ENCODE assay signal across 9 mouse cellular contexts in the genomic region with DNA sequence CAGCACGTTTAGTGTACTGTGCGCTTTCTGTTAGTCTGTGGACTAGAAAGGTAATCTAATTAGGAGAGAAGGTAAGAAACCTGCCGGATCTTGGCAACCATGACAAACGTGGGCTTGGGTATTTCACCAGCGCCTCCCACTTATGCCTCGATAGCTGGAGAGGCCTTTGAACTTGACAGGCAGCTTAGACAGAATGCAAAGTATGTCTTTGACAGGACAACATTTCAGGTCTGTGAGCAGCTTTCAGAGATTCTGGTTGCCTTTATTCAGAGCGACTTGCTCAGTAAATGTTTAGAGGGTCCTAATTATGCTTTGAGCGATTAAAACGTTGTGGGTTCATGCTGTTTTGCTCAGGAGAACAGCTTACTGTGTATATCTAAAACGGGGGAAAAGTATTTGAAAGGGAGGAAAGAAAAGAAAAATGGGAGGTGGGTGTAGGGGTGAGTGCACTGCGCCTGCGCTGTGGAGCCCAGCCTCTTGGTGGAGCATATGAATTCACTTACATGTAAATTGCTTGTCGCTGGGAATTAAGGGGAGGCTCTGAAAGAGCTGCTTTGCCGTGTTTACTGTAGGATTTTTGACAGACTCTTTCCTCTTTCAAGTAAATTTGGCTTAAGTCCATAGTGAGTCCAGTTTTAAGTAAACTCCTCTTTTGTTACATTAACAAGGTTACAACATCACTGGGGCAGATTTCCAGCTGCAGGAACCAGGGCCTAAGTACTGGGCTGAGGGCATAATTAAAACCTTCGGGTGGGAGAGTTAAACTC.
A peak's percentile ranks its signal among the peaks of the same experiment; 100 is the strongest.
DNase-seq lines count a peak whose midpoint lies in the region; ATAC-seq lines count a peak whose summit lies in the region.
"Had no signal": no experiment of that assay in that cellular context is flagged by ENCODE, and none has a peak within 500 bp of the region (broad histone marks: within the 10 kb centered on the region; RNA-seq: fewer than 3 reads in every experiment).

No protein-coding gene starts in this region.

- H3K36me3 ChIP-seq in midbrain, embryonic 14.5 days (ENCODE audit: control insufficient read depth, insufficient read depth, low read length): no peaks in the 10 kb centered on the region
- H3K36me3 ChIP-seq: liver, embryonic 15.5 days had no signal

- peak; percentile 37 for DNase-seq in adrenal gland, postnatal 14 days
- no peak for DNase-seq in adrenal gland, postnatal 25 days
- DNase-seq in right cerebral cortex, postnatal 14 days: peak; percentile 47
- DNase-seq in right cerebral cortex, postnatal 36 days (ENCODE audit: low spot score in 2 of 2): no peak
- peak; percentile 47 for DNase-seq in kidney, postnatal 10 days
- peak; percentile 85 for DNase-seq in midbrain, embryonic 14.5 days
- DNase-seq in cerebellum, adult 11-12 months: no peak

- 15% methylated on average over 15 of the region's 15 CpGs for WGBS in midbrain, embryonic 14.5 days

- H3K4me1 ChIP-seq in midbrain, embryonic 14.5 days (ENCODE audit: control insufficient read depth, insufficient read depth, low read length): peaks cover 13% of the 10 kb centered on the region
- H3K4me1 ChIP-seq: liver, embryonic 15.5 days had no signal

- H3K4me2 ChIP-seq in midbrain, embryonic 14.5 days (ENCODE audit: low read length): peak overlapping the region; percentile 46
- H3K4me2 ChIP-seq: liver, embryonic 15.5 days had no signal

- peak overlapping the region; percentile 68 for H3K27ac ChIP-seq in midbrain, embryonic 14.5 days (replicated peaks; ENCODE audit: low read depth, low read length)
- H3K27ac ChIP-seq: liver, embryonic 15.5 days had no signal

- no peaks in the 10 kb centered on the region for H3K9me3 ChIP-seq in midbrain, embryonic 14.5 days (ENCODE audit: control insufficient read depth, low read length)
- H3K9me3 ChIP-seq: liver, embryonic 15.5 days had no signal

- no peaks in the 10 kb centered on the region for H3K27me3 ChIP-seq in midbrain, embryonic 14.5 days (ENCODE audit: control insufficient read depth, insufficient read depth, low read length)
- H3K27me3 ChIP-seq: liver, embryonic 15.5 days had no signal

- H3K4me3 ChIP-seq in midbrain, embryonic 14.5 days (replicated peaks; ENCODE audit: low read depth, low read length): no peak overlapping the region
- H3K4me3 ChIP-seq: liver, embryonic 15.5 days had no signal

- peak; percentile 53; the same call in 1 of the 2 replicates for ATAC-seq in midbrain, embryonic 14.5 days (ENCODE audit: low FRiP score, low TSS enrichment)
- no peak for ATAC-seq in erythroid progenitor cell, adult 5-6 weeks (replicated peaks; ENCODE audit: low FRiP score, poor library complexity, severe bottlenecking)

- H3K9ac ChIP-seq in midbrain, embryonic 14.5 days (replicated peaks; ENCODE audit: low read length): no peak overlapping the region
- H3K9ac ChIP-seq: liver, embryonic 15.5 days had no signal

Comparison
In these comparisons a context has a peak if more than half of its experiments do, and no peak if none do; other contexts are left out.
1. DNase-seq: peak in adrenal gland, postnatal 14 days (single experiment), right cerebral cortex, postnatal 14 days (single experiment), kidney, postnatal 10 days (single experiment) and midbrain, embryonic 14.5 days (single experiment); none in adrenal gland, postnatal 25 days (single experiment), right cerebral cortex, postnatal 36 days (0 of 2) and cerebellum, adult 11-12 months (single experiment).